Mouse (Mus musculus) liver, embryonic 12.5 days (tissue): ENCODE results near the gene Sik3. TPM values are rescaled to one million over a fixed set of nuclear protein-coding genes. Genes with fewer than 3 reads are reported as not detected.

Experiments used
- ATAC-seq: fragments of 200-750 bp; cut with Nextera tagmentation; 2 replicates; pipeline ENCODE4 v1.8.0; 2017; ENCODE audit warnings: moderate number of reproducible peaks, mild to moderate bottlenecking, moderate library complexity
- H3K27ac ChIP-seq: fragments of 300-500 bp; sonication (generic); 2 replicates; pipeline ENCODE4 v1.5.1; 2016; ENCODE audit warnings: mild to moderate bottlenecking
- H3K27me3 ChIP-seq: fragments of 300-500 bp; sonication (generic); replicated peaks from 2 replicates; pipeline ENCODE4 v1.6.1; 2016; ENCODE audit warnings: mild to moderate bottlenecking, moderate library complexity
- H3K36me3 ChIP-seq: fragments of 300-500 bp; sonication (generic); 2 replicates; pipeline ENCODE4 v1.6.1; 2016; ENCODE audit warnings: mild to moderate bottlenecking, moderate library complexity
- H3K4me1 ChIP-seq: fragments of 300-500 bp; sonication (generic); 2 replicates; pipeline ENCODE4 v1.6.1; 2016
- H3K4me2 ChIP-seq: fragments of 300-500 bp; sonication (generic); 2 replicates; pipeline ENCODE4 v1.6.1; 2016; ENCODE audit warnings: mild to moderate bottlenecking, moderate library complexity
- H3K4me3 ChIP-seq: fragments of 300-500 bp; sonication (generic); 2 replicates; pipeline ENCODE4 v1.5.1; 2016; ENCODE audit warnings: mild to moderate bottlenecking, moderate library complexity
- H3K9ac ChIP-seq: fragments of 300-500 bp; sonication (generic); 2 replicates; pipeline ENCODE4 v1.6.1; 2016; ENCODE audit warnings: mild to moderate bottlenecking, moderate library complexity
- H3K9me3 ChIP-seq: fragments of 300-500 bp; sonication (generic); replicated peaks from 2 replicates; pipeline ENCODE4 v1.6.1; 2016; ENCODE audit warnings: mild to moderate bottlenecking, moderate library complexity
- WGBS: fragments of 180-500 bp; shearing (Covaris S2); methylation state at CpG from one replicate; pipeline ENCODE4 v1.1.7; 2016; ENCODE audit not compliant: insufficient replicate concordance; 5-methylcytosine and 5-hydroxymethylcytosine counted together
- polyA plus RNA-seq: library from polyadenylated mRNA; unstranded; fragments of >200 nt; fragmentation: Nextera tagmentation; extraction: Ambion mirVana; gene quantifications from 2 replicates; pipeline ENCODE4 v1.2.1, GENCODE M21; 2016

The Sik3 gene
- polyA plus RNA-seq, 1 experiment from 2014 or later: 7.1 TPM

- Histone ChIP-seq H3K9me3 (no peaks in the 10 kb centered on the region), H3K4me1 (peaks cover 52% of the 10 kb centered on the region), H3K4me2 (no peak overlapping the region; the same call in 1 of the 2 replicates), H3K36me3 (peaks cover 69% of the 10 kb centered on the region), H3K27me3 (no peaks in the 10 kb centered on the region), H3K27ac (peak overlapping the region; percentile 50), H3K9ac (no peak overlapping the region), H3K4me3 (no peak overlapping the region)
- 22% methylated on average over 10 of the region's 10 CpGs for WGBS
- ATAC-seq: peak; percentile 77
Measured at GRCm38 (mm10) chr9:46206834-46207500, 194.3 kb downstream of the Sik3 start.

DNA sequence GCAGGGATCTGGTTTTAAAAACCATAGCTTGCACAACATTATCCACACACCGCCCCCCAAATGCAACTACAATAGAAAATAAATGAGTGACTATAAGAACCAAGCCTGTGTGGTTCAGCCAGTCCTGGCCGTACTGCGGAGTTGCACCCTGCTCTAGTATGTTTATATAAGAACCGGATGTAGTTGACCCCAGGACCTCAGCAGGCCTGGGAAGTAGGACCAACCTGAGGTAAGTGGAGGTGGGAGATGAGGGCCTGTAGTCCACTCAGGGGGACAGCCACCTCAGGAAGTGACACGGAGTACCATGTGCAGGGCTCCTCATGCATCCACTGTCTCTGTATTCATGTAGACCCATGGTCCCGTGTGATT, 194.9 kb downstream of the Sik3 start:
- H3K4me1 ChIP-seq: peaks cover 51% of the 10 kb centered on the region
- no peaks in the 10 kb centered on the region for H3K27me3 ChIP-seq
- 73% methylated on average over 6 of the region's 6 CpGs for WGBS
- no peak for ATAC-seq
- no peak overlapping the region; the same call in 1 of the 2 replicates for H3K4me2 ChIP-seq
- H3K27ac ChIP-seq: peak overlapping the region; percentile 50
- H3K9me3 ChIP-seq: no peaks in the 10 kb centered on the region
- no peak overlapping the region for H3K9ac ChIP-seq
- H3K36me3 ChIP-seq: peaks cover 70% of the 10 kb centered on the region
- H3K4me3 ChIP-seq: no peak overlapping the region

GRCm38 (mm10) chr9:46208401-46208974, 195.9 kb downstream of the Sik3 start:
- peaks cover 79% of the 10 kb centered on the region for H3K36me3 ChIP-seq

DNA sequence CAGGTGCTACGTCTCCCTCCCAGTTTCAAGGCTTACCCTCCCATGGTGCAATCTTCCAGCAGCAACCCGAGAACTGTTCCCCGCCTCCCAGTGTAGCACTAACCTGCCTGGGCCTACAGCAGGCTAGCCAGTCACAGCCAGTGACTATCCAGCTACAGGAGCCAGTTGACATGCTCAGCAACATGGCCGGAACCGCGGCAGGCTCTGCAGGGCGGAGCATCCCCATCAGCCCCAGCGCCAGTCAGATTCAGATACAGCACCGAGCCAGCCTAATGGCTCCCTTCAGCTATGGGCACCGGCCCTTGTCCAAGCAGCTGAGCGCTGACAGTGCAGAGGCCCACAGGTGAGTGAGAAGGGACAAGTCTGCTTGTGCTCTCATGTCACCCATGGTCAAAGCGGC, 197.9 kb downstream of the Sik3 start:
- Histone ChIP-seq H3K4me1 (peaks cover 56% of the 10 kb centered on the region), H3K4me3 (no peak overlapping the region), H3K27me3 (no peaks in the 10 kb centered on the region), H3K27ac (no peak overlapping the region), H3K4me2 (no peak overlapping the region), H3K9me3 (no peaks in the 10 kb centered on the region), H3K9ac (no peak overlapping the region), H3K36me3 (peaks cover 65% of the 10 kb centered on the region)
- ATAC-seq: no peak
- WGBS: 88% methylated on average over 12 of the region's 12 CpGs

More at GRCm38 (mm10) chr9:46208401-46208974, 195.9 kb downstream of the Sik3 start:
- Histone ChIP-seq H3K27me3 (no peaks in the 10 kb centered on the region), H3K4me1 (peaks cover 45% of the 10 kb centered on the region), H3K4me2 (no peak overlapping the region), H3K4me3 (no peak overlapping the region), H3K27ac (no peak overlapping the region), H3K9ac (no peak overlapping the region), H3K9me3 (no peaks in the 10 kb centered on the region)
- no peak for ATAC-seq
- WGBS: 81% methylated on average over 13 of the region's 13 CpGs

DNA sequence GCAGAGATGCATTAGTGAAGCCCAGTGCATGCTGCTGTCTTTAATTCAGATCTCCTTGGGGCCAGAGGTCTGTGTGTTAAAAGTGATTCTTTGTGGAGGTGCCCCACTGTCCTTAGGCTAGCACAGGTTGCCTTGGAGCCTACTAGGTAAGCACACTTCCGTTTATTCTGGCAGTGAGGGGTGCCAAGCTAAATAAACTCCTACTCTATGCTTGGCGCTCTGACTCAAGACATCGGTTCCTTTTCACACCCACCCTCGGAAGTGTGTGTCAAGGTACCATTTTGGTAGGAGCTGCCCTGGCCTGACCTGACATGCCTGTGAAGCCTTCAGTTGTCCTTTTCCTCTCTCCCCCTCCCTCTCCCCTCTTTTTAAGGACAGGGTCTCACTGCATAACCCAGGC, 201.7 kb downstream of the Sik3 start:
- no peak overlapping the region for H3K27ac ChIP-seq
- no peaks in the 10 kb centered on the region for H3K9me3 ChIP-seq
- no peak overlapping the region for H3K4me3 ChIP-seq
- ATAC-seq: no peak
- no peak overlapping the region for H3K4me2 ChIP-seq
- H3K27me3 ChIP-seq: no peaks in the 10 kb centered on the region
- WGBS: 85% methylated on average over 4 of the region's 4 CpGs
- H3K9ac ChIP-seq: no peak overlapping the region
- peaks cover 43% of the 10 kb centered on the region for H3K36me3 ChIP-seq
- peaks cover 55% of the 10 kb centered on the region for H3K4me1 ChIP-seq

DNA sequence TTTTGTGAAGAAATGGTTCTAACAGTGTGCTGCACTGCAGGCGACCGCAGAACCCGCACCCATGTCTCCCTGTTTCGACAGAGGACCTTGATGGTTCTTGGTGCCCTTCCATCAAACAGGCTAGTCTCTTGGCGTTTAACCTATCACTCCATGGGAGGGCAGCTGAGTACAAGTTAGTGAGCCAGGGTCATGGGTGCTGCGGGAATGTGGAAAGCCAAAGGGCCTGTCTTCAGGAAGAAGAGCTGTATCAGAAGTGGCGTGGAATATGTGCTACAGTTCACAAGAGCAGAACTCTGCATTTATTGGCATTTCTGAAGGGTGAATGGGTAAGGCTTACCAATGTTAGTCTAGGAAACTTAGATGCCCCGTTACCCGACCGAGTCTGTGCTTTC, 202.3 kb downstream of the Sik3 start:
- Histone ChIP-seq H3K9me3 (no peaks in the 10 kb centered on the region), H3K4me2 (peak overlapping the region; percentile 44), H3K27me3 (no peaks in the 10 kb centered on the region), H3K9ac (peak overlapping the region; percentile 32; the same call in 1 of the 2 replicates), H3K27ac (peak overlapping the region; percentile 75), H3K36me3 (peaks cover 45% of the 10 kb centered on the region), H3K4me1 (peaks cover 55% of the 10 kb centered on the region), H3K4me3 (no peak overlapping the region)
- 67% methylated on average over 10 of the region's 10 CpGs for WGBS
- no peak for ATAC-seq

GRCm38 (mm10) chr9:46215338-46216322, 203.0 kb downstream of the Sik3 start:
- Histone ChIP-seq H3K9me3 (no peaks in the 10 kb centered on the region), H3K36me3 (peaks cover 45% of the 10 kb centered on the region), H3K9ac (peak overlapping the region; percentile 32; the same call in 1 of the 2 replicates), H3K27me3 (no peaks in the 10 kb centered on the region), H3K4me2 (peak overlapping the region; percentile 44), H3K4me1 (peaks cover 55% of the 10 kb centered on the region), H3K4me3 (no peak overlapping the region), H3K27ac (peak overlapping the region; percentile 75)
- peak; percentile 73 for ATAC-seq
- WGBS: 11% methylated on average over 11 of the region's 11 CpGs

DNA sequence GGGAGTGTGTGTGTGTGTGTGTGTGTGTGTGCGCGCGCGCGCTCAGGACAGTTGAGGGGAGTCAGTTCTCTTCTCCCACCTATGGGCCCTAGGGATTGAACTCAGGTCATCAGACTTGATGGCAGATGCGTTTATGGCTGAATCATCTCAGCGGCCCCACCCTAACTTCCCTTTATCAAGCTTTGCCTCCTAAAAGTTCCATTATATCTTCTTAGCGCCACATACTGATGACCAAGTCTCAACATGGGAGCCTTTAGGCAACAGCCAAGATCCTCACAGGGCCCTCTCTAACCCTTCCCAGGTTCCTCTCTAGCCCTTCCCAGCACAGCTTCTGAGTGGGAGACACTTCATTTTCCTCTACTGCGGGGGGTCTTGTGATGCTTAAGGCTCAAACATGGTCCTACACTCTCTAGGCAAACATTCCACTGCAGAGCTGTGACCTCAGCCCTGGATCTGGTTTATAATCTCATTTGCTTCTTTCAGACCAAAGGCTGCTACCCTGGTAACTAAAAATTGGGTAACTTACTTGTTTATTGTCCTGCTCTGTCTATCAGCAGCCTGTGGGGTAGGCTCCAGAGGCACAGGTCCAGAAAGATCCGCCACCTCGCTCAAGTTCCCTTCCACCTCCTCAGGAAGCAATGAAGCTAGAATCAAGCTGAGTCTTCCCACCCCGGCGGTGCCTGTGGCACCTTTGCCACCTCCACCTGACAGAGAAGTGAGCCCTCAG, 204.3 kb downstream of the Sik3 start:
- Histone ChIP-seq H3K9me3 (no peaks in the 10 kb centered on the region), H3K4me2 (peak overlapping the region; percentile 44), H3K9ac (no peak overlapping the region), H3K27ac (peak overlapping the region; percentile 75), H3K36me3 (peaks cover 45% of the 10 kb centered on the region), H3K4me3 (no peak overlapping the region), H3K4me1 (peaks cover 56% of the 10 kb centered on the region), H3K27me3 (no peaks in the 10 kb centered on the region)
- 66% methylated on average over 13 of the region's 13 CpGs for WGBS
- ATAC-seq: peak; percentile 36

DNA sequence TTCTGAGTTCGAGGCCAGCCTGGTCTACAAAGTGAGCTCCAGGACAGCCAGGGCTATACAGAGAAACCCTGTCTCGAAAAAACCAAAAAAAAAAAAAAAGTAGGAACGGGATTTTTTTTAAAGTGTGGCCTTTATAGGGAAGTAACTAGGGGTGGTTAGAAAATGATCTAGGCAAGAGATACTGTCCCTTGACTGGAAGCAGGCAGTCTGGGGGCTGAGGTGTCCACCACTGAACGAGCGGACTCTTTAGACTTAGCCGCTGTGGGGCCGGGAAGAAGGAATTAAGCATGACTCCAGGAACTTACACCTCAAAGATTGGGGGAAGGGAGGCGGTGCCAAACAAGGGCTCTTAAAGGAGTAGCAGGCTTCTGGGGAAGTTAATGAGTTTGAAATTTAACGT, 205.6 kb downstream of the Sik3 start:
- no peak overlapping the region for H3K4me3 ChIP-seq
- H3K9me3 ChIP-seq: no peaks in the 10 kb centered on the region
- no peak overlapping the region for H3K4me2 ChIP-seq
- peaks cover 44% of the 10 kb centered on the region for H3K36me3 ChIP-seq
- no peaks in the 10 kb centered on the region for H3K27me3 ChIP-seq
- no peak for ATAC-seq
- peaks cover 49% of the 10 kb centered on the region for H3K4me1 ChIP-seq
- no peak overlapping the region for H3K27ac ChIP-seq
- H3K9ac ChIP-seq: no peak overlapping the region
- WGBS: 52% methylated on average over 9 of the region's 9 CpGs

GRCm38 (mm10) chr9:46223090-46223489, 210.5 kb downstream of the Sik3 start:
- Histone ChIP-seq H3K4me1 (peaks cover 31% of the 10 kb centered on the region), H3K36me3 (peaks cover 38% of the 10 kb centered on the region), H3K9me3 (no peaks in the 10 kb centered on the region), H3K27me3 (no peaks in the 10 kb centered on the region), H3K4me2 (no peak overlapping the region), H3K4me3 (no peak overlapping the region), H3K27ac (no peak overlapping the region), H3K9ac (no peak overlapping the region)
- WGBS: 76% methylated on average over 6 of the region's 6 CpGs
- no peak for ATAC-seq

DNA sequence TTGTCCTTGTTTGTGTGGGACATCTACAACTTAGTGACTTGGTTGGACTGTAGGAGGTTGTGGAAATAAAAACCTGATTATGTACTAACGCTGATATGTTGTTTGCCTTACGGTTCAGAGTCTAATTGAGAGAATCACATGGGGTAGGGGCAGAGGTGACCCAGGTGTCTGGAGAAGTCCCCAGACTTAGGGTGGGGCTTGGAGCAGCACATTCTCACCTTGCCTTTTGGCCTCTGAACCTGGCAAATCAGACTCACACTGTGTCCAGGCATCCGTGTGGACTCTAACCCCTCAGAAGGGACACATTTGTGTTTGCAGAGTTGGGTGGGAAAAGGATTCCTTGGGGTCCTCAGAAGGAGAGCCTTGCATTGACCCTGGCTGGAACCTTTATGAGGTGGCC, 211.5 kb downstream of the Sik3 start:
- no peak for ATAC-seq
- 75% methylated on average over 3 of the region's 3 CpGs for WGBS
- Histone ChIP-seq H3K27ac (no peak overlapping the region), H3K27me3 (no peaks in the 10 kb centered on the region), H3K4me1 (peaks cover 32% of the 10 kb centered on the region), H3K4me3 (no peak overlapping the region), H3K4me2 (no peak overlapping the region), H3K9ac (no peak overlapping the region), H3K36me3 (peaks cover 38% of the 10 kb centered on the region), H3K9me3 (no peaks in the 10 kb centered on the region)
